Mouse (Mus musculus) adrenal gland, adult 18-20 months (tissue): Measurements from ENCODE around the gene Nlrc5. TPM values are rescaled to one million over a fixed set of nuclear protein-coding genes. Genes with fewer than 3 reads are reported as not detected.

Experiments used
- DNase-seq, 2 experiments: peaks; one replicate each; pipeline ENCODE4 v3.0.0; 2021 to 2022; ENCODE audit warnings: low spot score in 2 of 2
- microRNA-seq, 2 experiments: library from miRNA; unstranded; fragments of <30 nt; microRNA quantifications; one replicate each; pipeline ENCODE4 v1.2.0; 2021; ENCODE audit warnings: borderline number of aligned reads in 2 of 2
- total RNA-seq, 2 experiments: library from RNA; stranded (reverse); gene quantifications; 1 replicate in 1 of 2; 2 replicates in 1 of 2; pipeline ENCODE4 v1.2.3; 2021

Nlrc5 gene
- total RNA-seq, 2 experiments from 2014 or later, result 7.1 to 23.7 TPM

GRCm38 (mm10) chr8:94561256-94561655, 127.1 kb downstream of the Nlrc5 start:
- no peak for DNase-seq

- DNase-seq, result no peak
Measured at GRCm38 (mm10) chr8:94564421-94564820, 130.3 kb downstream of the Nlrc5 start.

- no peak for DNase-seq
Measured at GRCm38 (mm10) chr8:94566033-94566432, 131.9 kb downstream of the Nlrc5 start.

GRCm38 (mm10) chr8:94566446-94567158, 132.4 kb downstream of the Nlrc5 start:
- DNase-seq, result no peak

- DNase-seq, result no peak
Measured at GRCm38 (mm10) chr8:94567159-94567849, 133.1 kb downstream of the Nlrc5 start.

GRCm38 (mm10) chr8:94568098-94568497, 133.9 kb downstream of the Nlrc5 start:
- no peak for DNase-seq

GRCm38 (mm10) chr8:94569419-94569818, 135.3 kb downstream of the Nlrc5 start:
- no peak for DNase-seq

- DNase-seq, result no peak
Measured at GRCm38 (mm10) chr8:94571896-94572295, 137.7 kb downstream of the Nlrc5 start.

- no peak for DNase-seq
Measured at GRCm38 (mm10) chr8:94574159-94574907, 140.2 kb downstream of the Nlrc5 start.

- DNase-seq, result no peak
Measured at GRCm38 (mm10) chr8:94575148-94575547, 141.0 kb downstream of the Nlrc5 start.

Small RNAs within 50 kb of the gene (microRNA-seq; reads per million reads assigned to microRNA genes)
- gene Mir7072, result 0 to 0.61 reads per million in 2 experiments

Other genes with a start within 250 kb of the Nlrc5 start
- gene Nup93, start 219.8 kb upstream of the Nlrc5 start, total RNA-seq, result 10 to 100 TPM; 10.7 to 11.3 TPM
- under 1 TPM in 1 of 2 experiments, not detected in 1; 0.13 TPM for gene Slc12a3, start 105.2 kb upstream of the Nlrc5 start, total RNA-seq
- 100 to 1,000 TPM; 100 to 109 TPM for gene Herpud1, start 47.9 kb upstream of the Nlrc5 start, total RNA-seq
- gene Cpne2, start 98.6 kb downstream of the Nlrc5 start, total RNA-seq, result 10 to 100 TPM; 14.7 to 18.5 TPM
- 10 to 100 TPM; 23.3 to 25.3 TPM for gene Rspry1, start 167.6 kb downstream of the Nlrc5 start, total RNA-seq
- gene Fam192a, start 167.6 kb downstream of the Nlrc5 start, total RNA-seq, result 10 to 100 TPM; 38.0 to 39.3 TPM
- 10 to 100 TPM; 60.6 to 66.6 TPM for gene Arl2bp, start 232.2 kb downstream of the Nlrc5 start, total RNA-seq